Mouse (Mus musculus) left cerebral cortex, postnatal 36 days (tissue): Measurements from ENCODE around the gene Upf2. TPM values are rescaled to one million over a fixed set of nuclear protein-coding genes. Genes with fewer than 3 reads are reported as not detected.

Source experiments
- DNase-seq, 2 experiments: peaks; one replicate each; pipeline ENCODE4 v3.0.0; 2021 to 2022; ENCODE audit warnings: low spot score in 2 of 2, mixed read lengths in 1 of 2
- intact Hi-C: fragments of 180-260 bp; cut with DNase I; formaldehyde crosslinking; loops from one replicate; pipeline ENCODE4 v1.15.1; 2025
- total RNA-seq, 2 experiments: library from RNA; stranded (reverse); gene quantifications; 2 replicates each; pipeline ENCODE4 v1.2.3; 2021

Gene Upf2
- 10 to 100 TPM; 30.1 to 41.9 TPM for total RNA-seq

GRCm38 (mm10) chr2:5950766-5951595 is at the start of gene Upf2:
Gene Upf2 (plus strand): TSS chr2:5951469.
- intact Hi-C loops = loop anchor here (2.0 to 5.0 kb wide), 2 partner anchors 59 to 106 kb away; partner anchors contain the start of genes Cdc123 and Nudt5
- peak; percentile 88 to 89 for DNase-seq

DNA sequence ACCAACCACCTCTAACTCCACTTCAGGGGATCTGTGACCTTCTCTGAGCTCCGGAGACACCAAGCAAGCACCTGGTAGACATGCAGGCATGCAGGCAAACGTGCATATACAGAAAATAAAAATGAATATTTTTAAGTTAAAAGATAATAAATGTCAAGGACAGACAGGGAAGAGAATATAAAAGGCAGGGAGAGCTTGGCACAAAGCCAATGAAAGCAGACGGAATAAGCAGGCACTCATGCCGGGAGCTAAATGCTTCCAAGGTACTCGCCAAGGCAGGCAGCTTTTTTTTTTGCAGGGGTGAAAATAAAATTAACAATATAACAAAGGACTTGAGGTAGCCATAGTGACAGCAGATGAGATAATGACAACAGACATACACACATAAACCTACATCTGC is 45.2 kb upstream of the Upf2 start:
- intact Hi-C loops = no loop called here
- peak in 1 of 2 experiments; percentile 17 for DNase-seq

- DNase-seq = no peak
- intact Hi-C loops = no loop called here
These were observed 44.6 kb upstream of the Upf2 start for GRCm38 (mm10) chr2:5906625-5907024.

- peak; percentile 17 to 27 for DNase-seq
- intact Hi-C loops = no loop called here
These were observed 39.8 kb upstream of the Upf2 start for GRCm38 (mm10) chr2:5911282-5911965.

GRCm38 (mm10) chr2:5922823-5923222 is 28.4 kb upstream of the Upf2 start:
- intact Hi-C loops = no loop called here
- no peak for DNase-seq

DNA sequence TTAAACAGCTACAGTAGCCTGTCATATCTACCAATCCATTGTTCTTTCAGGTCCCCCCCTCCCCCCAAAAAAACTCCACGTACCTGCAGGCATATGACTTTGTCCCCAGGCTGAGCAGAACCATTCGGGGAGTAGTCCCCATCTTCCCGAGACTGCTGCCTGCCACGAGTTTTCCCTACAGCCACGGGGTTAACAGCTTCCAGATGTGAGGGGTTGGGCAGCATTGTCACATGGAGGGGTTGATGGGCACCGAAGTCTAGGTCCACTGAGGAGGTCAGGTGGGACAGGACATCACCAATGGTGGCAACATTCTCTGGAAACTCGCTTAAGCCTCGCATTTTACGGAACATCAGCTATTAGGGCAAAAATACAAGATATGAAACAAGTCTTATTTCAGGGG is 27.5 kb upstream of the Upf2 start:
- no peak for DNase-seq
- intact Hi-C loops = no loop called here

DNA sequence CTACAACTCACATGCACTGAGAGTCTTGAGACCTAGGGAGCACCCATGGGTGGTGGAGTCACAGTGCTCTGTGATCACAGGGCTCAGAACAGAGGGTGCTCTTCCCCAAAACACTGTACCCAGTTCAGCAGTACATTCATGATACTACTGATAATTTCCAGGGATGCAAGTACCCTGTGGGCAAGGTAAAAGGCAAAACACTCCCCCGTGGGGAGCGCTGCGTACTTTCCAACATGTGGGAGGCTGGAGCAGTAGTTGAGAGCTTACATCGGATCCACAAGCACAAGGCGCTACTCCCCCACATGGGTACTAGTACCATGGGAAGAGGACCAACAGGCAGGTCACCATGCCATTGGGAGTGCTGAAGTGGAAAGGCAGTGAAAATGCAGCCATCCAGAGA is 23.8 kb upstream of the Upf2 start:
- intact Hi-C loops = no loop called here
- DNase-seq = no peak

GRCm38 (mm10) chr2:5929793-5930192 is 21.5 kb upstream of the Upf2 start:
- intact Hi-C loops = no loop called here
- no peak for DNase-seq

DNA sequence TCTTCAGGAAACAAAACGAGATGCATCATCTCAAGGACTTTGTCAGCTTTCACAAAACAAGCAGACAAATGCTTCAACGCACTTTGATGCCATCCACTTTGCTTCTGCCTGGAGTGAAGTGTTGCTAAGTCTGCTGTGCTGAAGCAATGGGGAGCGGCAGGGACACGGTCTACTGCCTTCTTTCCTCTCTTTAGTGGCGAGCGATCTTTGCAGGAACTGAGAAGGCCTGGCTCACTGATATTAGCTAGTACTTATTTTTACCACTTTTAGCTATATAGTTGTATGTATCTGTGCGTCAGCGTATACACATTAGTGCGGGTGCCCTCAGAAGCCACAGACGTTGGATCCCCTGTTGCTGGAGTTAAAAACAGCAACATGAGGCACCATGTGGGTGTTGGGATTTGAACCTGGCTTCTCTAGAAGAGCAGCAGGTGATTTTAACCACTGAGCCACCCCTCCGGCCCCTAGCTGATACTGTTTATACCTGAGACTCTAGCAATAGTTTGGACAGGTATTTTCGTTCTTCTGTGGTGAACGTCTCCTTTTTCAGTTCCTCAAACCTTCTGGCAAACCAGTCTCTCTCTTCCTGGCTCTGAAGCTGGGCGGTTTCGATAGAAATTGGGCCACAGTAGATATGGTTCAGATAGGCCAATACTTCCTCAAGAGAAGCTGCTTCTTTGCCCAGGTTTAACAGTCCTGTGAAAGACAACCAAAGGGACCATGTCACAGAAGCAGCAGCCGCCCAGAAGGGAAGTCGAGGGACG is 20.8 kb upstream of the Upf2 start:
- no peak for DNase-seq
- intact Hi-C loops = no loop called here

DNA sequence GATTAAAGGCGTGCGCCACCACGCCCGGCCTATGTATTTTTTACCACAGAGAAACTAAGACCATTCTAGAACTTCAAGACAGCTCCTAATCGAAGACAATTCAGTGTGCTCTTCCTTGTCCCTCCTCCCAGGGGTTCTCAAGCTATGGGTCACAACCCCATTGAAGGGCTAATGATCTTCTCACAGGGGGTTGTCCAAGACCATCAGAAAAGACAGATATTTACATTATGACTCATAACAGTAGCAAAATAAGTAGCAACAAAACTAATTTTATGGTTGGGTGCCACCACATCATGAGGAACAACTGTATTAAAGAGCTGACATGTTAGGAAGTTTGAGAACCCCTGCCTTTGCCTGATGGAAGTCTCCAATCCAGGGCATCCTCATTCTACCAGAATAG is 19.3 kb upstream of the Upf2 start:
- no peak for DNase-seq
- intact Hi-C loops = no loop called here

DNA sequence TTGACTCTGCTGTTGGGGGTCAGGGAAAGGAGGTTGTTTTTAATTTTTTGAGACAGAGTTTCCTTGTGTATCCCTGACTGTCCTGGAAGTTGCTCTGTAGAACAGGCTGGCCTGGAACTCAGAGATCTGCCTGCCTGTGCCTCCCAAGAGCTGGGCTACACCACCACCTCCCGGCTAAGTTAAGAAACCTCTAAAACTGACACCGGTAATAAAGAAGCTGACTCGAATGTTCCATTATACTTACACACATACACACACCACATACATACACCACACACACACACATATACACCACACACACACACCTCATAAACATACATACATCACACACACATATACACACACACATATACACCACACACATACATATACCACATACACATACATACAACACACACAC is 16.3 kb upstream of the Upf2 start:
- intact Hi-C loops = no loop called here
- no peak for DNase-seq

DNA sequence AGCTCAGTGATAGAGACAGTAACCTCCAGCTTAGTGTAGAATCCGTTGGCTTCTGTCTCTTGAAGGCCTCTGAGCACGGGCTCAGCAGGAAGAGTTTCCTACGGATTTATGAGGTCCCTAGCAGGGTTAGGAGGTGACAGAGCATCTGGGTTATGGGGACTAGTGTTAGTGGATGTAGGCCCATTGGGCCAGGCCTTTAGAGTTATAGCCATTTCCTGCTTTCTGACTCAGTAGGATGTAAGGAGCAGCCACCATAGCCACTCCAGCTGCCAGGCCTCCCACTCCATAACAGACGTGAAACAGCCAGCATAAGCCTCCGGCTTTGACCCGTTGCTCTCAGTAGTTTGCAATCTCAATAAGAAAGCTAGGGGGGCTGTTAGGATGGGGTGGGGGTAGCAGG is 15.2 kb upstream of the Upf2 start:
- no peak for DNase-seq
- intact Hi-C loops = no loop called here

DNA sequence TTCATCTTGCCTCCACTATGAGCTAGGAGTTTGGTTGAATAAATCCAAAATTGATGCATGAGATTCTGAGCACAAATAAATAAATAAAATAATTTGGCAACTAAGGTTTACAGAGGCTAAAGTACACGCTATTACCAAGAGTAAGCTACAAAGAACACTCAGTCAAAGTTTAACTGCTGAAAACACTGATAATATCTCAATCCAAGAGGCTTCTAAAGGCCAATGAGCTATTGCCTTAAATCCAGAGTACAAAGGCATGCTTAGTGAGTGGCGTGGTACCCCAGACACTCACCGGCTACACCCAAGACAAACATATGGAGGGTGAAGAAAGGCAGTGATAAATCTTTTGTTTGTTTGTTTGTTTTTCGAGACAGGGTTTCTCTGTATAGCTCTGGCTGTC is 14.7 kb upstream of the Upf2 start:
- intact Hi-C loops = no loop called here
- no peak for DNase-seq

- no peak for DNase-seq
- intact Hi-C loops = no loop called here
These were observed 11.9 kb upstream of the Upf2 start for GRCm38 (mm10) chr2:5939319-5939718.

DNA sequence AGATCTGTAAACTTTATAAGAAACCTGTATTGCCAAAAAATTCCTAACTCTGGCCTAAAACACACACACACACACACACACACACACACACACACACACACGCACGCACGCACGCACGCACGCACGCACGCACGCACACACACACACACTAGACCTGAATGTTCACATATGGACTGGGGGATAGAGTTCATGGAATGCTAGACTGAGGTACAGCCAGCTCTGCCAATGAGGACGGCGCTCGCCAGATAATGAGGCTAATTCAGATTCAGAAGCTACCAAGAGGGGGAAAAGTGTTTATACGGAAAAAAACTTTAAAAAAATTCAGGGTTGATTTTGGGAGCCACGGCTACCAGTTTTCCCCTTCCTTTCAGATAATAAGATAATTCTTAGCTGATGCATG is 11.4 kb upstream of the Upf2 start:
- intact Hi-C loops = loop anchor here (5.0 kb wide), 1 partner anchor 43 kb away; the partner anchor contains the start of gene Sec61a2
- no peak for DNase-seq

- peak in 1 of 2 experiments; percentile 13 for DNase-seq
- intact Hi-C loops = loop anchor here (5.0 kb wide), 1 partner anchor 44 kb away; the partner anchor contains the start of gene Sec61a2
These were observed 10.3 kb upstream of the Upf2 start for GRCm38 (mm10) chr2:5940936-5941335.

DNA sequence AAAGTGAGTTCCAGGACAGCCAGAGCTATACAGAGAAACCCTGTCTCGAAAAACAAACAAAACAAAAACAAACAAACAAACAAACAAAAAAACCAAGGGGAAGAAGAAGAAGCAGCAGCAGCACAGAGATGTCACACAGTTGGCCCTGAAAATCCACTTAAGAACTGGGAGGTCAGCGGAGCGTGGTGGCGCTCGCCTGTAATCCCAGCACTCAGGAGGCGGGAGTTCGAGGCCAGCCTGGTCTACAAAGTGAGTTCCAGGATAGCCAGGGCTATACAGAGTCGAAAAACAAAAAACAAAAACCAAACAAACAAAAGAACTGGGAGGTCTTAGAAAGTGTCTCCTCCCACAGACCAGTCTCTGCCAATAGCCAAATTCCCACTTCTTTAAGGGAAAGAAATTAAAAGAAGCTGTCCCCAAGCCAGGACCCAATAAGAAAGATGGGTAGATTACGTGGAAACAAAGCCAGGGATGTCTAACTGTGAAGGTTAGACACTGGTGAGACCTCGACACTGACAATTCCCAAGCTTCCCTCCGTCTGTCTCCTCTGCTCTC is 9.3 kb upstream of the Upf2 start:
- DNase-seq = no peak
- intact Hi-C loops = loop anchor here (5.0 kb wide), 1 partner anchor 45 kb away; the partner anchor contains the start of gene Sec61a2

DNA sequence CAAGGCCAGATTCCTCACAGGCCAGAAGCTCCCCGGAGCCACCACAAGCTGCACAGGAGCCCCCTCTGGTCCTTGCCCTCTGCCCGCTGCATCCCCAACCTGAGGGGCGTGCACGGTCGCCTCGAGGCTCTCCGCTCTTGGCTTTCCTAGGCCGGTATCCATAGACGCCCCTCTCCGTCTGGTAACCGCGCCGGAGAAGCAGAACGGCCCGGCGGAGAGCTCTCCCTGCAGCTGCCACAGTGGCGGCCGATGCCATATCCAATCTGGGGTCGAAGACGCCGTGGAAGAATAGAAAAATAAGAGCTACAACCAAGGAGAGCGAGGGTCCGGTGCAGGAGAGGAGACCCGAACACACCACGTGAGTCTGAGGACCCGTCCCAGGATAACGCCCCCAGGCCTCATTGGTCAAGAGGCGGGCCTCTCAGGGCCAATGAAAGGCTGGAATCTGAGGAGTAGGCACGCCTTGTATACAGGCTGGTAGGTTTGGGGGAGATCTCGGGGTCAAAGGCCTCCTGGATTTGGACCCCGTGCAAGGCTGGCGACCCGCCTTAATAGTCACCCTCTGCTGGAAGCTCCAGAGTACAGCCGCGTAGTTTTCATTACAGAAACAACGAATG is 8.7 kb upstream of the Upf2 start, which contains the start of gene Dhtkd1:
Gene Dhtkd1, minus strand, starts transcription at position 377 of the 617 bp plus-strand sequence.
- intact Hi-C loops = loop anchor here (5.0 kb wide), 1 partner anchor 45 kb away; the partner anchor contains the start of gene Sec61a2
- peak; percentile 71 to 78 for DNase-seq

DNA sequence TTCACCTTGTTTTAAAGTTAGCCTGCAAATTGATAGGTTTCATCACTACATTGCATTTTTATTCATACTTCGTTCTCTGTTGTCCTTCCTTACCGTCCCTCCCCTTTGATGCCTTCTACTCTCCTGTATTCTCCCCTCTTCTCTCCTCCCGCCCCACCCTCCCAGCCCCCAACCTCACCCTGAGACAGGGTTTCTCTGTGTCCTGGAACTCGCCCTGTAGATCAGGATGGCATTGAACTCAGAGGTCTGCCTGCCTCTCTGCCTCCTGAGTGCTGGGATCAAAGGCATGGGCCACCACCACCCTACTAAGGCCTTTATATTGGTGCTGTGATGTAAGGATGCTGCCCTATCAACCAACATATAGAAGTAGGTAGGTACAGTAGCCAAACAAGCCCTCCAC is 8.2 kb upstream of the Upf2 start:
- no peak for DNase-seq
- intact Hi-C loops = loop anchor here (5.0 kb wide), 1 partner anchor 46 kb away; the partner anchor contains the start of gene Sec61a2
